Mouse (Mus musculus) heart, postnatal 25 days (tissue): ENCODE results near the gene Catsper4. TPM values are rescaled to one million over a fixed set of nuclear protein-coding genes. Genes with fewer than 3 reads are reported as not detected.
A peak's percentile ranks its signal among the peaks of the same experiment; 100 is the strongest.

Experiments used
- DNase-seq: peaks from one replicate; pipeline ENCODE4 v3.0.0; 2022; ENCODE audit warnings: low spot score
- intact Hi-C: fragments of 180-260 bp; cut with DNase I; formaldehyde crosslinking; loops from one replicate; pipeline ENCODE4 v1.15.1; 2025
- total RNA-seq, 2 experiments: library from RNA; stranded (reverse); gene quantifications; 2 replicates each; pipeline ENCODE4 v1.2.3; 2021

Catsper4 gene
- total RNA-seq, 2 experiments from 2014 or later = not detected

DNA sequence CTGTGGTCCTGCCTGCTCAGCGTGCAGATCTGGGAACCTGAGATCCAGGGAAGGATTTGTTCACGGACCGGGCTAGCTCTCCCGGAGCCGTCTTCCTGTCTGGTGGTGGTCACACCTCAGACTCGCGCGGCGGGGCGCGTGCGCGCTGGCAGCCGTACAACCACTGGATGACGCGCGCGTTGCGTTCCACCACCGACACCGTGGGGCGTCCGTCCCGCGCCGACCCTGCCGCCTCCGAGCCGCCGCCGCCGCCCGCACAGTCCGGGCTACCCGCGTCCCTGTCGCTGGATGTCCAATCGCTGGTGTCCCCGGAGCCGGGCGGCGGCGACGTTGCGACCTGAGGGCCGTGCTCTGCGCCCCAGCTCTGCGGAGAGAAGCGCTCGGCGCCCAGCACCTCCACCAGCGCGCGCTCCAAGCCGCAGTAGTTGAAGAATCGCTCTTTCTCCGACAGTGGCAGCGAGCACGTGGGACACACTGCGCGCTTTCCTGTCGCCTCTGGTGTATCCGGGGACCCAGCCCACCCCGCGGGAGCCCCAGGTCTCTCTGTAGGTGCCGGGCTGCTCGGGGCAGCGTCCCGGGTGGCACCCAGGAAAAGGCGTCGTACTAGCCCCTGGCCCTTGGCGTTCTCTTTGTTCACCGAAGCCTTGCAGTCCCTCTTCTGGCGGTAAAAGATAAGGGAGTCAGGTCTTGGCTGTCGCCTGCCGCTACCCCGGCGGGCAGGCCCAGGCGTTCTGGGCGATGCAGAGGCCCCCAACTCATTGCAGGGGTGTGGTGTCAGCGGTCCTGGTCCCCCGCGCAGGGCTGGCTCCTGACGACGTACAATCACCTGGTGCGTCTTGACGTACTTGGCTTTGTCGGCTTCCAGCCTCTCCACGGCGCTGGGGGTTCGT, 24.3 kb upstream of the Catsper4 start:
- no peak for DNase-seq
- intact Hi-C loops = loop anchor here (2.0 kb wide), 1 partner anchor 35 kb away; the partner anchor contains the start of gene Pdik1l

DNA sequence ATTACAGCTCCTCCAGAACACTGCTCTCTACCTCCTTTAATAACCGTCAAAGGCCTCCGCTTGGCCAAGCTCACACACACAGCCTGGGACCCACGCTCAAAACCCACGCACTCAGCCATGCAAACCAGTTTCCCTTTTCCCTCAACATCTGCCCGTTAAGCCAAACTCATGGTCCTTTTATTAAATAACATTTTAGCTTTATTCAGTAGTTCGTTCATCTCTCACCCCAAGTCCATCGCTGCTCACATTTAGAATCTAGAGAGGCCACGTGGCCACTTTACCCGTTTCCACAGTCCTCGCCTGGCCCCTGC, 23.7 kb upstream of the Catsper4 start:
- intact Hi-C loops = loop anchor here (2.0 kb wide), 1 partner anchor 36 kb away; the partner anchor contains the start of gene Pdik1l
- DNase-seq = no peak

DNA sequence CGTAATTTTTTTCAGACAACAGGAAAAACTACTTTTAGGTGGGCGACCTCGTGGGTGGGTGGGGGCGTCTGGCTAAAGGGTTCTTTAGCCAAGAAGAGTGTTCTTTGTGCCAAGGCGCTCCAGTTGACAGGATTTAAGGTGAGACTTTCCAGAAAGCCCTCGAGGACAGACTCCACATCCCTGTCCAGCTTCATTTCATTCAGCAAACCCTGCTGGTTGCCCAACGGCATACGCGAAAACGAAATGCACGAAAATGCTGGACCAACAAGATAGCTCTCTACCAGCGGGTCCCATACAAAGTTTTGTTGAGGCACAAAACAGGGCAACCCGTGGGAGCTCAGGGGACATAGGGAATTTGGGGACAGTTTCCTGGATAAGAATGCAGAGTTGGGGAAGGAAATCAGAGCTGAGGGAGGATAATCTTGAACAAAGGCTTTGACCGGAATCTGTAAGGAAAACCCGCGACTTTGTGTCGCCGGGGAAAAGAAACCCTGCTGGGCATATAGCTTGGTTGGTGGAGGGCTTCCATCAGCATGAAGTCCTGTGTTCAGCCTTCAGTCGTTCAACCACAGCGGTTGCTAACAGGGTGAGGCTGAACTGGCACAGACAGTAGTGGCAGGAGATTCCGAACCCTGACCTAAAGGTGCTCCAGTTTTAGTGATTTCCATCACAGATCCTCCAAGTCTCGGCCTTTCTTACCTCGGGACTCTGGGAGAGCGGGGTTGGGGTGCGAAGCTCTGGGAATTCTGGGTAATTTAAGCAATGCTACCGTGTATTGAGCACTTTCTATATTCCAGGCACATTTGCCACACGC, 23.1 kb upstream of the Catsper4 start:
- no peak for DNase-seq
- intact Hi-C loops = loop anchor here (2.0 kb wide), 1 partner anchor 36 kb away; the partner anchor contains the start of gene Pdik1l

DNA sequence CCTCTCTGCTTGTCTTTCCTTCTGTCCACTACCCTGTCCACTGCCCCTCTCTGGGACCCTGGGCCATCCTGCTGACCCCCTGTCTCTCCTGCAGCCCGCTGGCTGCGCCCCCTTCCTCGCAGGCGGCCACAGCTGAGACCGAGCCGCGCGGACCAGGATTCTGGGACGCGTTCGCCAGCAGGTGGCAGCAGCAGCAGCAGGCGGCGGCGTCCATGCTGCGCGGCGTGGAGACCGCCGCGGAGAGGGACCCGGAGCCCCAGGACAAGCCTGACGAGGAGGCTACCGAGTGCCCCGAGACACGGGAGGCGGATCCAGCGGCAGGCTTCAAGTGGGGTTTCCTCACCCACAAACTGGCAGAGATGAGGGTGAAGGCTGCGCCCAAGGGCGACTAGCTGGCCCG, 22.5 kb upstream of the Catsper4 start:
- intact Hi-C loops = loop anchor here (1.0 to 10.0 kb wide), 7 partner anchors 19 to 247 kb away; partner anchors contain the start of genes Cep85, Dhdds and Pdik1l
- no peak for DNase-seq

DNA sequence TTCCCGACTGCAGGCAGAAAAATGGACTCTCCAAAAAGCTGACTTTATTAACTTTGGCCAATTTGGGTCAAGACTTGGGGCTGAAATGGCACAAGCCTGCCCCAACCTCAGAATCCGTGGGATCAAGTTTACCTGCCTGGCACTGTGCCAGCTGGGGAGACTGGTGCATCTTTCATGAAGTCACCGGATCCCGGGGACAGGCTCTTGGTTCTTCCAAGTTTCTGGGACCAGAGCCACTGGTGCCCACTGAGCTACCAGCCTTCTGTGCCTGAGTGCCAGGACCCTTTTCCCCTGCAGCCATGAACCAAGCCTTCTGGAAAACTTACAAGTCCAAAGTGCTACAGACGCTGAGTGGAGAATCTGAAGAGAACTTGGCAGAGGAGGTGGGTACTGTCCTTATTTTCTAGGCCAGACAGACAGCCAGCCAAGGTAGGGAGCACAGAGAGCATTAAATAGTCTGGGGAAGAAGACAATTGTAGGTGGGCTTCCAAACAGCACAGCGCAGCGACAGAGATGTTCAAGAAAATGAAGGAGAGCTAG, 19.6 kb upstream of the Catsper4 start, which contains the start of gene Gm30191:
Gm30191 (plus strand) TSS at position 217 of the 540 bp plus-strand sequence.
- intact Hi-C loops = loop anchor here (5.0 to 10.0 kb wide), 2 partner anchors 228 to 244 kb away; partner anchors contain the start of gene Dhdds
- no peak for DNase-seq

DNA sequence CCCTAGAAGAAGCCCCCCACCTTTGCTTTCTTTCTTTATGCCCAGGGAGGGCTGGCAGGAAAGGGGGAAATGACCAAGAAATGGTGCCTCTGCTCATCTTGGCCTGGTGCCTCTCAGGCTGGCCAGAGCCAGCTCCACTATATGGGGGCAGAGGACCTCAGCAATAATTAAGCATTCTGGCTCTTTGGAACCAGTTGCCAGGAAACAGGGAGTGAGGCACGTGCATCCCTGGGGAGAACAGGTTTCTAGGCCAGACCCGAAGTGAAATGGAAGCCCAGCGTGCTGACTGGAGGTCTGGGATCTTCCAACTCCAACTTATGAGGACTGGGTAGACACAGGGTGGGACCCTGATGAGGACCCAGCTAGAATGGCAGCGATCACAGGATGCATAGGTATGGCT, 19.1 kb upstream of the Catsper4 start:
- DNase-seq = no peak
- intact Hi-C loops = loop anchor here (5.0 to 10.0 kb wide), 2 partner anchors 229 to 244 kb away; partner anchors contain the start of gene Dhdds

DNA sequence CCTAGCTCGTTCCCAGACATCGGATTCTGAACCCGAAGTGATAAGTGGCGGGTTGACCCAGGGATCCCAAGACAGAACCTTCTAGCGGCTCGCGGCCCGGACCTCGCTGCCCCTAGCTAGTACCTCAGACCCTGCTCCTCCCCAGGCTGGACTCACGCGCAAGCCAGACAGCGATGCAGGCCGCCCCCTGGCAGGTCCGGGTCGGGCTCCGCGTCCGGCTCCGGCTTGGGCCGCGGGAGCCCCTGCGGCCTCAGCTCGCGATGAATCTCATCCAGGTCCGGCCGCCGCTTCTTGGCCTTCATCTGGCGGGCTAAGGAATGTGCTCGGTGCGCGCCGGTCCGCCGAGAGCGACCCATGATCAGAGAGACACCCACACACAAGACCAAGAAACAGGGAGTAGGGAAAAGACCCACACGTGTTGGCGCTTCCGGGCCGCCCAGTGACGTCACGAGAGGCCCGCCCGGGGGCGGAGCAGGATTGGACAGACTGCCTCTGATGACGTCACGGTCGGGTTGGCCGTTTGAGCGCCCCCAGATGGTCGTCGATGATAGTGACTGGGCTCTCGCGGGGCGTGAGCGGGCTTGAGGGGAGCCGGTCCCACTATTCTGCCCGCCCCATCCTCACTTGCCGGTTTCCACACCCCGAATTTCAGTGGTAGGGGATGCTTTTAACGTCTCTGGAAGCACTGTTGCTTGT, 18.1 kb upstream of the Catsper4 start, which contains the start of gene Zfp593:
Zfp593 (minus strand) TSS at position 445 of the 696 bp plus-strand sequence.
- intact Hi-C loops = loop anchor here (5.0 to 10.0 kb wide), 2 partner anchors 230 to 243 kb away; partner anchors contain the start of gene Dhdds
- peak; percentile 88 for DNase-seq

DNA sequence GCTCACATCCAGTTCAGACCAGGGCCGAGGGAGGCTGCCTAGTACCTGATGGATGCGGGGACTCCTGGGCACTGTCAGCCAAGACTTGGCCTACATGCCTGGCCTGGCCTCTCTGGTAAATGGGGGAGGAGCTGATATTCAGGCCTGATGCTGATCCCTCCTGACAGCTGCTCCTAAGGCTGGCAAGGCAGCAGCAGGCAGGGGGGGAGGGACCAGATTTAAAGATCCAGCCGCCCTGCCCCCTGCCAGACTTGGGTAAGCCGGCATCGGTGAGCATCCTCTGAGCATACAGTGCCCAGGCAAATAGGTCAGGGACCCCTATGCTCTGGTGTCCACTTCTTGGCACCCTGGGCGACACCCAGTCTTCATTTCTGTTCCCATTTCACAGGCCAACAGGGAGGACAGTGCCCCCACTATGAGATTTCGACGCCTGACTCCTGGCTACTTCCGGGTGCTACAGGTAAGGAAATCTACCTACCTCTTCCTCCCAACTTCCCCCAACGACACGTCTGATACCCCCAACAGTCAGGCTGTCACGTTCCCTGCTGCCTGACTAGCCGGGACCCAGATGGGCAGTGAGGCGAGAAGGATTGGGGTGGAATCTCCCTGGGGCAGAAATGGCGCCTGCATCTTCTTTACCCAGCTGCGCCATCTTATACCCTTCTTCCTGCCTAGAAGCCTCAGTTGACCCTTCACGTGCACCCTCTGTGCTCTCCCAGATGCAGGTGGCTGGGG, 16.5 kb upstream of the Catsper4 start, which contains the start of gene E130218I03Rik:
E130218I03Rik (plus strand) TSS at position 147 of the 735 bp plus-strand sequence.
- intact Hi-C loops = loop anchor here (10.0 kb wide), 1 partner anchor 231 kb away; no protein-coding TSS in a partner anchor
- no peak for DNase-seq

DNA sequence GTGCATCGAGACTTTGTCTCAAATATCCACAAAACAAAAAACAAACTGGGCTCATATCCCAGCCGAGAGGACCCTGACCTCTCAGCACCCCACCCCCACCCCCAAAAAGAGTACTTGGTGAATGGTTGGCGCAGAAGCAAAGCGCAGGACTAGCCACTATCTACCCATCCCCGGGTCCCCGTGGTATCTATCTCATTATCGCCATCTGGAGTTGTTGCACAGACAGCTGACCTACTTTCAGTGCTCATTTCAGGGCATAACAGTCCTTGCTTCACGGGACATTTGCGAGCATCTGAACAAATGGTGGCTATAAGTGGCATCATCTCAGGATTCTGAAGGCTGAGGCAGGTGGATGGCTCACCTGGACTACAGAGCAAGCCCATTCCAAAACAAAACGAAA, 11.5 kb upstream of the Catsper4 start:
- no peak for DNase-seq
- intact Hi-C loops = no loop called here

DNA sequence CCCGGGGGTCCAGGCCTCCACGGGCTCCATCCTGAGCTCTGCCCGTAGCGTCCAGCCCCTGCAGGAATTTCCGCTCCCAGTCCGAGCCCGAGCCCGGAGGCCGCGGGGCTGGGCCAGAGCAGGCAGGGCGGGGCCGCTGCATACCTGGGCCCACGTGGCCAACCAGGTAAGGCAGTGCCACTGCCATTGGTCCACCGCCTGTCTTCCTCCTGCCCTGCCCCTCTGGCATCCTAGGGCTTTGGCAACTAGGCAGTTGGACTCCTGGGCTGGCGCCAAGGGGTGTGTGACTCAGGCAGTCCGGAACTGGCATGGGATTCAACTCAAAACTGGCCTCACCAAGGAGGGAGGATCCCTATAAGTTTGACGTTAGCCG, 11.1 kb upstream of the Catsper4 start, which contains the start of gene Cnksr1:
Cnksr1 (minus strand) TSS at position 121 of the 373 bp plus-strand sequence.
- peak; percentile 56 for DNase-seq

DNA sequence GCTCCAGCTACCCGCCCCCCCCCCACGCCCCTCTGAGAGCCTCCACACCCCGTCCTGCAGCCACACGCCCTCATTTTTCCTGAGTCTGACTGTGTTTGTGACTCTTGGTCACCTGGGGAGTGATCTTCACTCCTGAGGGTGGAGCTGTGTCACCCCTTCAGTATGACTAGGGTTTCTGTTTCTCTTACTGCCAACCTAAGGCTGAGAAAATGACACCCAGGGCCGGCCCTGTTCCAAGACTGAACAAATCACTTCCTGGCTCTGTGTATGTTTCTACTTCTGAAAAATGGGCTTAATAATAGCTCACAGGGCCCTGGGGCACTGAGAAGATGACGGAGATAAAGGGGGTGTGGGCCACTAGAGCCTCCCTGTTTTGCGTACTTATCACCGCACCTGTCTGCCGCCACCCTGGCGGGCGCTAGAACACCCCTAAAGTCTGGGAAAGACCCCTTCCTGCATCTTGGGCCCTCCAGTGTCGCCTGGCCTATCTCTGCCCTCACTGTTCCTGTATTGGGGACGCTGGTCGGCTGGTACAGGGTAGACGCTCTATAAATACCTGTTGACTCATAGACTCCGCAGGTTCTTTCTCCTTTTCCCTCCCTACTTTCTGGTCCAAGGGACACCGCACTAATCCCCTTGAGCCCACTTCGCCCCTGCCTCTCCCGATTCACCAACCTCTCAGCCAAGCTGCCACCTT, 10.5 kb upstream of the Catsper4 start:
- DNase-seq = no peak

More for the DNA sequence above, 11.1 kb upstream of the Catsper4 start, which contains the start of gene Cnksr1:
- intact Hi-C loops = no loop called here

DNA sequence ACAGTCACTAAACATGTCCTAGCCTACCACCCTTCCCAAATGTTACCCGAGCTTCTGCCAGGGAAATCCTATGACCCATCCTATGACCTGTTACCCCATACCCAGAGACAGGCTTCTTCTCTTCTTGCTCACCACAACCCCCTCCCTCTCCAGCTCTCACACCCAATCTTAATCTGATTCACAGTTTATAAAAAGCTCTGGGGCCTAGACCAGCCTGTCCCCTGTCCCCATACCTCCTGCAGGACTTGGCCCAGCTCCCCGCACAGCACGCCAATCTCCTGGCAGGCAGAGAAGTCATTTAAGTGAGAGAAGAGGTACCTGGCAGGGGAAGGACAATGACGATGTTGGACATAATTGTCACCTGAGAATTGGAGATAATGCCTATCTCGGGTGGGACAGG, 7.7 kb upstream of the Catsper4 start:
- intact Hi-C loops = no loop called here
- DNase-seq = no peak

More for the DNA sequence above, 10.5 kb upstream of the Catsper4 start:
- intact Hi-C loops = no loop called here

DNA sequence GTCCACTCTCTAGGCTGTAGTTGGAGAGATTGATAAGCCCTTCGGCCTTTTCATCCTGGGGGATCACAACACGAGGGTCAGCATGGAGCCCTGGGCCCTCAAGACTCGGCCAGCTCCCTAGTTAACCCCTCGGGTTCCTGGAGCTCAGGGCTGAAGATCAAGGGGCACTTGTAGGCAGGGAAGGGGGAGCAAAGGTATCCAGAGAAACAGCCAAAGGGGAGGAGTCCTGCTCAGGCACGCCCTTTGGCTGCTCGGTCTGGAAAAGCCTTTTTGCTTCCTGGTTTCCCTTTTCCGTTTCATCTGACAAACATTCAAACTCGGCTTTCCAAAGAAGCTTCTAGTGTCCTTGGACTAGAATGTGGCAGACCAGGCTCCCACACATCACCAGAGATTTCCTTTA, 3.2 kb upstream of the Catsper4 start:
- DNase-seq = no peak
- intact Hi-C loops = no loop called here

DNA sequence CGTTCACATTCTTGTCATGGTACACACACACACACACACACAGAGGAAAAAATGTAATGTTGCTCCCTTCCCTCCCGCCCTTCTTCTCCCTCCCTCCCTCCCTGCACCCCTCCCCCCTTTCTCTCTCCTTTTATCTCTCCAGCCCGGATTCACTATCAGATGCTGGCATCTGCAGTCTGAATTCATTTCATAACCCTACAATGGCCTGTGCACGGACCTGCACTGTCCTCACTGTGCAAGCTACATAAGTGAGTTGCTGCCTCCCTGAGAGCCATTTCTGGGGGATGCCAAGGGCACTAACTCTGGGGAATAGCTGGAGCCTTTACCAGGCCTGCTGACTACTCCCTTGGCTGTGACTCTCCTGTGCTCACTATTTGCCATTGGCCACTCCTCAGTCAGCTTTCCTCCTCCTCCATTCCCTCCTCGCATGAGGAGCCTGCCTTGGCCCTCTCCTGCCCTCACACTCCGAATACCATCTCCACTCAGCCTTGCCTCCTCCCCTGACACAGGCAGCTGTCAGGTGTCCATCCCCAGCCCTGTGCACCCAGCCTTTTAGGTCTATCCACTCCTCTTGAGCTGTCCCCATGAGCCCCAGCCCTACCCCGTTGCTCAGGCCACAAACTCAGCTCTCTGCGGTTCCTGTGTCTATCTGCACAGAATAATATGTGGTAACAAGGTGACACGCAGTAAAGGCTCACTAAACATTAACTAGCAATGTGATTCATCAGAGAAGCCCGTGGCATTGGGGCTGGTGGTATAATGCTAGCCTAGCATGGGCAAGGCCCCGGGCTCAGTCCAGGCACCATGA, 4.2 kb downstream of the Catsper4 start:
- no peak for DNase-seq
- intact Hi-C loops = no loop called here

DNA sequence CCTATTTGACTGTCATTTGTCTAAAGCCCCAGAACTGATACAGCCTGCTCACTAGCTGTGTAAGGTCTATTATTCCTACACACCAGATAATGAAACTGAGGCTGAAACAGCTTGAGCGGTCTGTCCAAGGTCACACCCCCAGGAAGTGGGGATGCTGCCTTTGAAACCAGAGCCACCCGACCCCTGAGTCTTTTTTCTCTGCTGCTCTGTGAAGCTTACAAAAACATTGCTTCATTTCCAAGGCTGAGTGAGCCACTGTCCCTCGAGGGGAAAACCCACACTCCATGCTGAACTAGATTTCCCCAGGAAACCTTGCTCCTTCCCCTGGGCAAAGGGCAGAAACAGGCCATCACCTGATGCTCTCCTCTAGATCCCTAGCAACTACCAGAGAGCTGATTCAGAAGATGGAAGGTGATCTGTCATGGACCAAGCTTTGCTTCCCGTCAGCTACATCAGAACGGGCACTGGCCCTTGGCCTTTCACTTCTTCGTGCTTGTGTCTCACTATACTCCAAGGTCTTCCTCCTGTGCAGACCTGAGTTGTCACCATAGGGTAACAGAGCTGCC, 20.6 kb downstream of the Catsper4 start:
- no peak for DNase-seq
- intact Hi-C loops = no loop called here

DNA sequence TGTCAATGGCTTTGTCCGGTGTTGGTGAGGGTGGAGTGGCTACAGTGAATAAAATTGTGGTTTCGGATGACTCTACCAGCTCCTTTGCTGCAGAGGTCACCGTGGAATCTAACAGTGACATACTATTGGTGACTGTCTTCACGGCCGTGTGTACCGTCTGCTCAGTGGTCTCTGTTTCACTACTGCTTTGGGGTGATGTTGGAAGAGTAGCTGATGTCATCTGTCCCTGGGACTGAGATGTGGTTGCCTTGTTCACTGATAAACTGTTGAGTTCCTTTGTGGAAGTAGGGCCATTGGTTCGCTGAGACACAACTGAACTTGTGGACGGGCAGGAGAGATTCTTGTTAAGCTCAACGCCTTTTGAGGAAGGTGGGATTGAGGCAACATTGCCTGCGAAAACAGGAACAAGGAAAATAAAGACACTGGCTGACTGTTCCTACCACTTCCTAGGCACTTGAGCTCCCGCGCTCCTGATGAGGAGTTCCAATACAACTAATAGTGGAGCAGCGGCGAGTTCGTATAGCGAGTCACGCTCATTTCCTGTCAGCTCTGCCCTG, 23.8 kb downstream of the Catsper4 start:
- no peak for DNase-seq
- intact Hi-C loops = no loop called here
